9 mouse cellular contexts compared by ENCODE assay signal in the genomic region with DNA sequence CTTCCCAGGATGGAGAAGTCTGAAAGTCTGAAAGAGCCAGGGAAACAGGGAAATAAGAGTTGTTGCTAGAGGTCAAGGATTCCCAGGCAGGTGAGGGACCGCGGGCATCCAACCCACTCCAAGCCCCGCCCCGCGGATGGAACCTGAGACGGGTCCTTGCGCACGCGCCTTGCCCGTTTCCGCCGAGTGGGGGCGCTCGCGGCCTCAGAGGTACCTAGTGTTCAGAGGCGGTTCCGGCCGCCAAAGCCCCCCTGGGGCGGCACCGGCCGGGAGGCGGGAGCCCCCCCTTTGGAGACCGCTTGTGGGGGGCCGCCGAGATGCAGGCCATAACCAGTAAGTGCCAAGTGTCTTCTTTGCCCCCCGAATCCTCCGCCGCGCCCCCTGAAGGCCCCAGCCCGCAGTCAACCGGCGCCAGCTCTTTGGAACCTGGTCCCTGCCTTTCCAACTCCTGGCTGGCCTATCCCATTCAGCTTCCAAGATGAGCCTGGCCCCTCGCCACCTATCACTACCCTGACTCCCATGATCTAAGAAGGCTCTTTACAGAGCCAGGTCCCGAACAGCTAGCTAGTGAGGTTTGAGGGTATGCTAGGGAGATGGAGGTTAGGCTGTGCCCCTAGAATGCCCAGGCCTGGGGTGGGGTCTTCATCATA. TPM values are rescaled to one million over a fixed set of nuclear protein-coding genes. Genes with fewer than 3 reads are reported as not detected.
A peak's percentile ranks its signal among the peaks of the same experiment; 100 is the strongest.
DNase-seq lines count a peak whose midpoint lies in the region; ATAC-seq and TF ChIP-seq lines count a peak whose summit lies in the region.
"Had no signal": no experiment of that assay in that cellular context is flagged by ENCODE, and none has a peak within 500 bp of the region (broad histone marks: within the 10 kb centered on the region; RNA-seq: fewer than 3 reads in every experiment).

No protein-coding gene starts in this region.

- no peaks in the 10 kb centered on the region for H3K79me2 ChIP-seq in heart, adult 2 months (replicated peaks; ENCODE audit: control insufficient read depth, insufficient read depth, low read length)

- no peak for TF ChIP-seq EP300 in heart, adult 2 months (IDR thresholded peaks at IDR 0.05; ENCODE audit: insufficient read depth, low read depth, low read length)

- in situ Hi-C loops in ES-E14 (cut with MboI; ENCODE audit: low sequenced_read_pairs in 2 of 2, unreplicated experiment in 2 of 2), result no loop called here

- no peaks in the 10 kb centered on the region for H3K4me1 ChIP-seq in heart, adult 2 months (ENCODE audit: control insufficient read depth, insufficient read depth, low read length)
- peaks cover 10% of the 10 kb centered on the region in 2 experiments for H3K4me1 ChIP-seq in ES-E14 (ENCODE audit: control insufficient read depth in 2 of 2, insufficient read depth in 2 of 2, low read length in 2 of 2, poor library complexity in 1 of 2)
- H3K4me1 ChIP-seq in forebrain, embryonic 11.5 days (replicated peaks; ENCODE audit: control insufficient read depth, insufficient read depth, low read length), result no peaks in the 10 kb centered on the region; the same call in 1 of the 2 replicates
- H3K4me1 ChIP-seq in intestine, embryonic 15.5 days (replicated peaks), result peaks cover 4% of the 10 kb centered on the region
- H3K4me1 ChIP-seq in midbrain, embryonic 11.5 days (ENCODE audit: control insufficient read depth, insufficient read depth, low read length), result no peaks in the 10 kb centered on the region; the same call in 1 of the 2 replicates

- H3K9ac ChIP-seq in heart, adult 2 months (ENCODE audit: low read depth, low read length), result no peak overlapping the region
- peak overlapping the region; percentile 74 for H3K9ac ChIP-seq in ES-E14 (ENCODE audit: insufficient read depth, low read depth, low read length, poor library complexity, severe bottlenecking)
- H3K9ac ChIP-seq in forebrain, embryonic 11.5 days (ENCODE audit: low read length), result no peak overlapping the region
- H3K9ac ChIP-seq in intestine, embryonic 15.5 days, result no peak overlapping the region
- no peak overlapping the region for H3K9ac ChIP-seq in midbrain, embryonic 11.5 days (ENCODE audit: low read length)

- intact Hi-C loops in heart, adult 2 months (cut with DNase I), result no loop called here
- intact Hi-C loops in heart, postnatal 25 days (cut with DNase I), result no loop called here

- TF ChIP-seq CTCF in heart, adult 2 months (IDR thresholded peaks at IDR 0.05), result peak; percentile 41

- no peak for DNase-seq in heart, adult 2 months
- DNase-seq in heart, postnatal 25 days (ENCODE audit: low spot score), result no peak
- DNase-seq in ES-E14 (ENCODE audit: low read depth, low spot score), result peak; percentile 76
- peak; percentile 68 for DNase-seq in forebrain, embryonic 11.5 days (ENCODE audit: low spot score)
- peak; percentile 87 for DNase-seq in midbrain, embryonic 11.5 days (ENCODE audit: low spot score, missing footprints)
- no peak for DNase-seq in frontal cortex, postnatal 10 days (ENCODE audit: low spot score in 2 of 2)

- ATAC-seq in forebrain, embryonic 11.5 days (replicated peaks; ENCODE audit: low FRiP score), result no peak
- no peak; the same call in 1 of the 2 replicates for ATAC-seq in intestine, embryonic 15.5 days
- no peak for ATAC-seq in midbrain, embryonic 11.5 days (ENCODE audit: low FRiP score)
- ATAC-seq in megakaryocyte, adult 5-6 weeks (ENCODE audit: poor library complexity, severe bottlenecking), result no peak

- no peak overlapping the region for H3K4me3 ChIP-seq in heart, adult 2 months
- H3K4me3 ChIP-seq in ES-E14 (ENCODE audit: insufficient read depth in 1 of 2, low read depth in 1 of 2, low read length in 2 of 2, poor library complexity in 1 of 2, severe bottlenecking in 1 of 2), result peak overlapping the region; percentile 70 to 81
- H3K4me3 ChIP-seq in forebrain, embryonic 11.5 days (ENCODE audit: low read depth, low read length), result no peak overlapping the region
- H3K4me3 ChIP-seq in intestine, embryonic 15.5 days (replicated peaks), result 0 out of 2 replicates have a peak overlapping the region, but pooled peaks have one; percentile 10
- no peak overlapping the region for H3K4me3 ChIP-seq in midbrain, embryonic 11.5 days (ENCODE audit: low read depth, low read length)
- H3K4me3 ChIP-seq: myocyte had no signal

- peak overlapping the region; percentile 20; the same call in 1 of the 2 replicates for H3K4me2 ChIP-seq in forebrain, embryonic 11.5 days (ENCODE audit: low read depth, low read length, severe bottlenecking)
- peak overlapping the region; percentile 52 for H3K4me2 ChIP-seq in intestine, embryonic 15.5 days (replicated peaks)
- no peak overlapping the region for H3K4me2 ChIP-seq in midbrain, embryonic 11.5 days

- TF ChIP-seq POLR2A in heart, adult 2 months (IDR thresholded peaks at IDR 0.05; ENCODE audit: insufficient read depth, low read depth, low read length), result no peak

- H3K9me3 ChIP-seq in ES-E14 (ENCODE audit: control insufficient read depth, insufficient read depth, low read depth, low read length), result no peaks in the 10 kb centered on the region
- no peaks in the 10 kb centered on the region for H3K9me3 ChIP-seq in forebrain, embryonic 11.5 days (ENCODE audit: control insufficient read depth, low read length)
- H3K9me3 ChIP-seq in intestine, embryonic 15.5 days, result no peaks in the 10 kb centered on the region
- H3K9me3 ChIP-seq in midbrain, embryonic 11.5 days (ENCODE audit: control insufficient read depth, low read length), result no peaks in the 10 kb centered on the region

- H3K27ac ChIP-seq in heart, adult 2 months, result no peak overlapping the region
- no peak overlapping the region for H3K27ac ChIP-seq in ES-E14 (ENCODE audit: insufficient read depth, low read depth, low read length, poor library complexity, severe bottlenecking)
- H3K27ac ChIP-seq in forebrain, embryonic 11.5 days (ENCODE audit: low read depth, low read length), result no peak overlapping the region
- no peak overlapping the region for H3K27ac ChIP-seq in intestine, embryonic 15.5 days
- H3K27ac ChIP-seq in midbrain, embryonic 11.5 days (ENCODE audit: low read depth, low read length), result no peak overlapping the region

- H3K27me3 ChIP-seq in heart, adult 2 months (ENCODE audit: control insufficient read depth, insufficient read depth, low read length), result no peaks in the 10 kb centered on the region; the same call in none of the 2 replicates
- no peaks in the 10 kb centered on the region for H3K27me3 ChIP-seq in forebrain, embryonic 11.5 days (ENCODE audit: control insufficient read depth, insufficient read depth, low read length)
- 0 out of 2 replicates have a peak, but pooled peaks cover 11% of the 10 kb centered on the region for H3K27me3 ChIP-seq in intestine, embryonic 15.5 days (replicated peaks)
- no peaks in the 10 kb centered on the region for H3K27me3 ChIP-seq in midbrain, embryonic 11.5 days (ENCODE audit: control insufficient read depth, insufficient read depth, low read length)

- 10% methylated on average over 33 of the region's 34 CpGs for WGBS in heart, adult 2 months
- 8% methylated on average over 34 of the region's 34 CpGs for WGBS in forebrain, embryonic 11.5 days
- WGBS in intestine, embryonic 15.5 days, result 7% methylated on average over 34 of the region's 34 CpGs
- 5% methylated on average over 33 of the region's 34 CpGs for WGBS in midbrain, embryonic 11.5 days

- no peaks in the 10 kb centered on the region for H3K36me3 ChIP-seq in heart, adult 2 months (ENCODE audit: control insufficient read depth, insufficient read depth, low read length)
- peaks cover 6% of the 10 kb centered on the region; the same call in 1 of the 2 replicates for H3K36me3 ChIP-seq in ES-E14 (ENCODE audit: control insufficient read depth, insufficient read depth, low read length, poor library complexity, severe bottlenecking)
- no peaks in the 10 kb centered on the region for H3K36me3 ChIP-seq in forebrain, embryonic 11.5 days (ENCODE audit: control insufficient read depth, insufficient read depth, low read length)
- no peaks in the 10 kb centered on the region for H3K36me3 ChIP-seq in intestine, embryonic 15.5 days
- H3K36me3 ChIP-seq in midbrain, embryonic 11.5 days (ENCODE audit: control insufficient read depth, insufficient read depth, low read length), result peaks cover 2% of the 10 kb centered on the region; the same call in 1 of the 2 replicates

RNA-seq across cellular contexts. Expression of gene Ccdc136, which starts 6.7 kb away (rescaled TPM):
- 1 to 10 TPM; 1.7 to 2.4 TPM for total RNA-seq in heart, adult 2 months (2021)
- polyA plus RNA-seq in heart, adult 2 months (2012; rRNA removed), result 2.1 and 3.0 TPM in 2 replicates
- total RNA-seq in heart, postnatal 25 days (2021), result 1 to 10 TPM; 1.9 to 3.1 TPM
- total RNA-seq in ES-E14 (2012; rRNA removed), result 10.5 and 18.2 TPM in 2 replicates
- 25.7 and 26.7 TPM in 2 replicates for polyA plus RNA-seq in forebrain, embryonic 11.5 days (2014; fragmentation: Nextera tagmentation; extraction: Ambion mirVana)
- polyA plus RNA-seq in intestine, embryonic 15.5 days (2015; fragmentation: Nextera tagmentation; extraction: Ambion mirVana), result 7.4 and 7.7 TPM in 2 replicates
- 20.5 and 22.4 TPM in 2 replicates for polyA plus RNA-seq in midbrain, embryonic 11.5 days (2014; fragmentation: Nextera tagmentation; extraction: Ambion mirVana)
- 0.11 TPM in 1 of 2 replicates, not detected in the other for total RNA-seq in megakaryocyte, adult 5-6 weeks (2015)
- total RNA-seq in megakaryocyte, adult 5-6 weeks (2017), result 1.5 TPM in 1 of 2 replicates, not detected in the other

RNA-seq across cellular contexts. Expression of gene Opn1sw, which starts 14.6 kb away (rescaled TPM):
- total RNA-seq in heart, adult 2 months (2021), result not detected
- polyA plus RNA-seq in heart, adult 2 months (2012; rRNA removed), result 0.67 TPM in 1 of 2 replicates, not detected in the other
- not detected for total RNA-seq in heart, postnatal 25 days (2021)
- 0.11 and 0.13 TPM in 2 replicates for total RNA-seq in ES-E14 (2012; rRNA removed)
- 0.31 and 0.43 TPM in 2 replicates for polyA plus RNA-seq in forebrain, embryonic 11.5 days (2014; fragmentation: Nextera tagmentation; extraction: Ambion mirVana)
- polyA plus RNA-seq in intestine, embryonic 15.5 days (2015; fragmentation: Nextera tagmentation; extraction: Ambion mirVana), result 0.29 and 0.53 TPM in 2 replicates
- polyA plus RNA-seq in midbrain, embryonic 11.5 days (2014; fragmentation: Nextera tagmentation; extraction: Ambion mirVana), result 0.19 and 0.25 TPM in 2 replicates
- total RNA-seq in megakaryocyte, adult 5-6 weeks (2015), result not detected in 2 replicates
- not detected in 2 replicates for total RNA-seq in megakaryocyte, adult 5-6 weeks (2017)

RNA-seq across cellular contexts. Expression of gene Flnc, which starts 30.2 kb away (rescaled TPM):
- total RNA-seq in heart, adult 2 months (2021), result 100 to 1,000 TPM; 192 to 222 TPM
- 56.0 and 69.0 TPM in 2 replicates for polyA plus RNA-seq in heart, adult 2 months (2012; rRNA removed)
- 100 to 1,000 TPM; 201 to 220 TPM for total RNA-seq in heart, postnatal 25 days (2021)
- total RNA-seq in ES-E14 (2012; rRNA removed), result 64.9 and 86.4 TPM in 2 replicates
- polyA plus RNA-seq in forebrain, embryonic 11.5 days (2014; fragmentation: Nextera tagmentation; extraction: Ambion mirVana), result 2.4 and 2.6 TPM in 2 replicates
- polyA plus RNA-seq in intestine, embryonic 15.5 days (2015; fragmentation: Nextera tagmentation; extraction: Ambion mirVana), result 9.7 and 10.1 TPM in 2 replicates
- polyA plus RNA-seq in midbrain, embryonic 11.5 days (2014; fragmentation: Nextera tagmentation; extraction: Ambion mirVana), result 1.8 and 2.5 TPM in 2 replicates
- not detected in 2 replicates for total RNA-seq in megakaryocyte, adult 5-6 weeks (2015)
- total RNA-seq in megakaryocyte, adult 5-6 weeks (2017), result not detected in 2 replicates

RNA-seq across cellular contexts. Expression of gene Calu, which starts 54.9 kb away (rescaled TPM):
- 100 to 1,000 TPM; 227 to 232 TPM for total RNA-seq in heart, adult 2 months (2021)
- 102 and 178 TPM in 2 replicates for polyA plus RNA-seq in heart, adult 2 months (2012; rRNA removed)
- total RNA-seq in heart, postnatal 25 days (2021), result 100 to 1,000 TPM; 233 to 264 TPM
- 321 and 408 TPM in 2 replicates for total RNA-seq in ES-E14 (2012; rRNA removed)
- polyA plus RNA-seq in forebrain, embryonic 11.5 days (2014; fragmentation: Nextera tagmentation; extraction: Ambion mirVana), result 240 and 242 TPM in 2 replicates
- polyA plus RNA-seq in intestine, embryonic 15.5 days (2015; fragmentation: Nextera tagmentation; extraction: Ambion mirVana), result 289 and 306 TPM in 2 replicates
- 265 and 278 TPM in 2 replicates for polyA plus RNA-seq in midbrain, embryonic 11.5 days (2014; fragmentation: Nextera tagmentation; extraction: Ambion mirVana)
- 53.9 and 57.4 TPM in 2 replicates for total RNA-seq in megakaryocyte, adult 5-6 weeks (2015)
- total RNA-seq in megakaryocyte, adult 5-6 weeks (2017), result 123 and 142 TPM in 2 replicates

Comparison
In these comparisons a context has a peak if more than half of its experiments do, and no peak if none do; other contexts are left out.
1. DNase-seq: peak in ES-E14 (single experiment), forebrain, embryonic 11.5 days (single experiment) and midbrain, embryonic 11.5 days (single experiment); none in heart, adult 2 months (0 of 2), heart, postnatal 25 days (single experiment) and frontal cortex, postnatal 10 days (0 of 2).
2. H3K4me3 ChIP-seq: peak in ES-E14 (2 of 2) and intestine, embryonic 15.5 days (single experiment); none in heart, adult 2 months (single experiment), forebrain, embryonic 11.5 days (single experiment) and midbrain, embryonic 11.5 days (single experiment).
3. RNA of gene Flnc, which starts 30.2 kb away (total RNA-seq): 192 to 222 TPM in heart, adult 2 months, 201 to 220 TPM in heart, postnatal 25 days and 64.9 to 86.4 TPM in ES-E14; not detected in megakaryocyte, adult 5-6 weeks; every median in the first group is over 10 times any median in the second.